Mouse (Mus musculus) right cerebral cortex, adult 18-20 months (tissue): ENCODE data around the gene Cbx4.
"Not testable (repeated sequence)": the region's sequence is repeated elsewhere in the genome, so short reads cannot be mapped to it uniquely, and the experiment has no call there.

ENCODE experiments used
- DNase-seq: peaks from one replicate; pipeline ENCODE4 v3.0.0; 2022; ENCODE audit warnings: mixed read lengths

Gene Cbx4

GRCm38 (mm10) chr11:119109415-119110071, 23.5 kb upstream of the Cbx4 start:
- DNase-seq, result no peak

GRCm38 (mm10) chr11:119108573-119109263, 22.7 kb upstream of the Cbx4 start:
- no peak for DNase-seq

- DNase-seq, result no peak
These were observed 20.3 kb upstream of the Cbx4 start for GRCm38 (mm10) chr11:119106289-119106688.

DNA sequence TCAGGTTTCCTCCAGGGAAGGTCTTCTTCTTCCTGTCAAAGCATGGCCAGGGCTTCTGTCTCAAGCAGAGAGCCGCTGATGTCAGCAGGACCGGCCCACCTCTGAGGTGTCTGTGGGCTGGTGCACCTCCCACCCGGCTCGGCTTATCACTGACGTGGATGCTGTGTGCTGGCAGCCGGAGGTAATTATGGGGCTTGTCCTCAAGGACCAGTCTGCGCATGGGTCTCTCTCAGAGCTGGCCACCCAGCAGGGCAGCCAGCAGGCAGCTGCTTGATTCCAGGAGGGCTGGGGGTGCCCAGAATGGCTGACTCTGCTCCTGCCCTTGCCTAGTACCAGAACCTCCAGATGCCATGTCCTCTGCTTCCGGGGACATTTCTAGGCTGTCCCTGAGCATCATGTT, 19.7 kb upstream of the Cbx4 start:
- DNase-seq, result no peak

DNA sequence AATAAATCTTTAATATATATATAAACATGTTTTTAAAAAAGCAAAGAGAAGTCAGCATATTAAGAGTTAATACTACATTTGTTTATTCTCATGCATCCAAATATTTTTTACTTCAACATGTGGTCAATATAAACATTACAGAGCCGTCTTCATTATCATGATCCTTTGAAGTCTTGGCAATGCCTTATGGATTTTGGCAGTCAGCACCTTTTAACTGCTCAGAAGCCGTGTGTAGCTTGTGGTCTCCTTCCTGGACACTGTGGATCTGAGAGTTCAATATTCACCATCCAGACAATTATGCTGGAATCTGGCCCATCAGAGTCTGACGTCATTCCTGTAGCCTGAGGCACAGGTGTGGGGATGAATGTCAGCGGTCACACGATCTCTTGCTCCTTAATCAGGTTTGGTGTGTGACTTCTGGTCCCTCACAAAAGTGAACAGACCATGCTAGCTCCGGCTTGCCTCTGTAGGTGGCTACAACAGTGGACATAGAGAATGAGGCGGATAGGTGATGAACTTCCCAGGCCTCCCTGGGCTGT, 19.1 kb upstream of the Cbx4 start:
- no peak for DNase-seq

DNA sequence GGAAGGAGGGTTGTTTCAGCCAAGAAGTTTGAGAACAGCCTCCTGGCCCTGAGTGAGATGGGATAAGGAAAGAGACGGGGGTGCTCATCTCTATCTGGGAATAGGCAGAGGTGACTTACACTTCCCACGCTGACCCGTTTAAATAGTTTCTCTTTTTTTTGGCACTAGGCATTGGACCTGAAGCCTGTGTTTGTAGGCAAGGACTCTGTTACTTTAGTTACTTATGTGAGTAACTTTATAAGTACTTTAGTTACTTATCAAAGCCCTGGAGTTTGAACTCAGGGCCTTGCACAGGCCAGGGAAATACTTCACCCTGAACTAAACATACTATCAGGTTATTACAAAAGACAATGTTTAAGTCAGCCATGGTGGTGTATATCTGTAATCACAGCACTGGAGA, 18.0 kb upstream of the Cbx4 start:
- DNase-seq, result no peak

GRCm38 (mm10) chr11:119100355-119100754, 14.3 kb upstream of the Cbx4 start:
- DNase-seq, result not testable (repeated sequence)

GRCm38 (mm10) chr11:119098202-119098601, 12.2 kb upstream of the Cbx4 start:
- DNase-seq, result no peak

- no peak for DNase-seq
These were observed 9.4 kb upstream of the Cbx4 start for GRCm38 (mm10) chr11:119095441-119095840.

DNA sequence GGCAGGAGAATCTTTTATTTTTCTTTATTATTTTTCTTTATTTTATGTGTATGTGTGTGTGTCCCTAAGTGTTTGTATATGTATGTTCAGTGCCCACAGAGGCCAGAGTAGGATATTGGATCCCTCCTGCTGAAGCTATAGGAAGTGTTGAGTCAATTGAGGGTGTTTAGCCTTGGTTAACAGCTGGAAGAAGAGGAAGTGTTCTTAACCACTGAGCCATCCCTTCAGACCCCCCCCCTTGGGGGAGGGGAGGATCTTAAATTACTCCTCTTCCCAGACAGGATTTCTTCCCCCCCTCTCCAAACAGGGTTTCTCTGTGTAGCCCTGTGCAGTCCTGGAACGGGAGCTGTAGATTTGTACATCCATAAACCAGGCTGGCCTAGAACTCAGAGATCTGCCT, 7.3 kb upstream of the Cbx4 start:
- no peak for DNase-seq

- DNase-seq, result no peak
These were observed 6.3 kb upstream of the Cbx4 start for GRCm38 (mm10) chr11:119092286-119092685.

GRCm38 (mm10) chr11:119091598-119091991, 5.6 kb upstream of the Cbx4 start:
- DNase-seq, result peak; percentile 12

GRCm38 (mm10) chr11:119090961-119091597, 5.1 kb upstream of the Cbx4 start:
- peak; percentile 35 for DNase-seq

GRCm38 (mm10) chr11:119090076-119090960, 4.3 kb upstream of the Cbx4 start:
- DNase-seq, result no peak

DNA sequence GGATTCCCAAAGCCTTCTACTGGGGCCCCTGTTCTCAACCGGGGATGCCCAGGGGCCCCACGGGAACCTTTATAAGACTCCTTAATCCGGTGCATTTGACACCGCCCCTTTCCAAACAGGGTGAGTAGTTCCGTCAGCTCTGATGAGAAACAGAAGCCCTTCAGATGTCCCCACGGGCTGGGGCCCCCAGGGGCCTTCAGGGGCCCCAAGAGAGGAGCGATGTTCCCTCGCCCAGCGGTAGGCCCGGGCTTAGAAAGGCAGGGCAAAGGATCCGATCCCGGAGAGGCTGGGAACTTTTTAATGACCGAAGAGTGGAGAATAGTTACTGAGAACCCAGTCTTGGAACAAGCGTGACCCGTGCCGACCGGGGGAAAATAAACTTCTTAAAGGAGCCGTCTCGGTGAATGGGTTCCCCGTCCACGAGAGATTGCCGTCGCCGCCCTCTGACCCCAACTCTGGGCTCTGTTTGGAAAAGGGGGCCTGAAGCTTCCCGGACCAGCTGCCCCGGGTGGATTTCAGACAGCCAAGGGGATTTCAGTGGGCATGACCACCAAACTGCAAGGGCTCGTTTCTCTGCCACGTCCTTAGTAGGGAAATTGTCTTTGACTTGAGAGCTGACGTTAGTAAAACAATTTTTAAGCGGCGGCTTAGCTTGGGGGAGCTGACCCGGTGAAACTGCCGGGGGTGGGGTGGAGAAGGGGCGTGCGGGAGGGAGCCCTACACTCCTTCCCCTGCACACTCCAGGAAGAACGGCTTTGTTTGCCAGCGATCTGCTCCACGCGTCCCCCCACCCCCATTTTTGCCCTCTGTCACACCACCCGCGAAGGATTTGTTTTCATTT, 3.4 kb upstream of the Cbx4 start:
- no peak for DNase-seq

DNA sequence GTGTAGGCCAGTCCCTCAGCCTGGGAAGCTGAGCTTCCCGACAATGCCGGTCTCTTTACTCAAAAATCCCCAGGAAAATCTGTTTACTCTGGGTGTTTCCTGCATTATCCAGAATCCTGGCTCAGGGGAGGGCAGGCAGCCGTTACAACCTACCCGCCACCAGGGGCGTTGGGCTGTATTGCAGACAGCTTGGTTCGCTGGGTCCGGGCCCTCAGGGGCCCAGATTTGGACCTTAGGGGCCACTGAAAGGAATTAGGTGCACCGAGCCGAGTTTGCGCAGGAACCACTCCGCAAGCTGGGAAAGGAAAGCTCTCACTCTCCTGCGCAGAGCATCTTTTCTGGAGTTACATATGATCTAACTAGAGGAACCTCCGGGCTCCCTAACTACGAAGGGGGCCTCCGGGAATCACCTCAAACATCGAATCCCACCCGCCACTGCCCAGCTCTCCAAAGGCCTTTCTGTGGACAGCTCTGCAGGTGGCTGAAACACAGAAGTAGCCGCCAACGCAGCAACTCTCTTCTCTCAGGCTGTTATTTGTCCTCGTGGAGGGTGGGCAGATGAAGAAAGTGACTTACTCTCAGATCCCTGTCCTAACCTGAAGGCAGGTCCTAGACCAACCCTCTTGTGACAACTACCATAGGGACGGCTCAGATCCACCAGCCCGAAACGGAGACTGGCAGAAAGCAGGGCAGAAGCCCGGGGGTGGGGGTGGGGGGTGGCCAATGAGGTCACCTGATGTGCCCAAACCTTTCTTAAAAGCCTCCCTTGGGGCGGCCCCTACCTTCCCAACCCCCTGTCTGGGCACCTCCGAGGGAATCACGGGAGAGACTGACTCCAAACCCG, 2.6 kb upstream of the Cbx4 start:
- DNase-seq, result no peak

DNA sequence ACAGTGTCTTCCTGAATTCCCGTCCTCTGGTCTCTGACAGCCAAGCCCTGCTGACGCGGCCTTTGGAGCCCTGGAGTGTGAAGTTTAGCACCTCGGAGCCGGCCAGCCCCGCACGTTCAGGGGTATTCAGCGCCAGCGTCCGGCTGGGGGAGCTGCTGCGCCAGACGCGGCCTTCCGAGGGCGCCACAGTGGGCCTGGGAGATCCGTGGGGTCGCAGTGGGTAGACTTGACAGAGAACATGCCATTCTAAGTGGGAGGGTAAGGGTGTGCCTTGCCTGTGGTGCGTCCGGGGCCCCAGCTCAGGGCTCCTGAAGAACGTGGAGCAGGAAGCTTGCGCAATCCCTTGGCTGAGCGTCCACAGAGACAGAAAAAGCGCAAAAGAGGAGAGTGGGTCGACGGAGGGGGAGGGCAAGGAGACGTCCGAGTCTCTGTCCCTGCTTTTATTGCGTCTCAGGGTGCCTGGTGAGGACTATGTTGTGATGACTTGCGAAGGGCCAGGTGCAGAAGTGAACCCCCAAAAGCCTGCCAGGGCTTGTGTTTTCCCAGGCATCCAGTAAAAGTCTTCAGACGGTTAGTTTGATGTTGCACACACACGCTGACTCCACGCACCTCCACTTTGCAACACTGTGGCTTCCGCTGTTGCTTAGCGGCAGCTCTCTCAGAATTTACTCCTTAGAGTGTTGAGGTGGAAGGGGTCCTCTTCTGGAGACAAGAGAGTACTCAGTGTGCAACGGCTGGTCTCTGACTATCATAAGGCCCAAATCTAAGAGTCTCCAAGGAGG, 1.5 kb upstream of the Cbx4 start:
- no peak for DNase-seq

DNA sequence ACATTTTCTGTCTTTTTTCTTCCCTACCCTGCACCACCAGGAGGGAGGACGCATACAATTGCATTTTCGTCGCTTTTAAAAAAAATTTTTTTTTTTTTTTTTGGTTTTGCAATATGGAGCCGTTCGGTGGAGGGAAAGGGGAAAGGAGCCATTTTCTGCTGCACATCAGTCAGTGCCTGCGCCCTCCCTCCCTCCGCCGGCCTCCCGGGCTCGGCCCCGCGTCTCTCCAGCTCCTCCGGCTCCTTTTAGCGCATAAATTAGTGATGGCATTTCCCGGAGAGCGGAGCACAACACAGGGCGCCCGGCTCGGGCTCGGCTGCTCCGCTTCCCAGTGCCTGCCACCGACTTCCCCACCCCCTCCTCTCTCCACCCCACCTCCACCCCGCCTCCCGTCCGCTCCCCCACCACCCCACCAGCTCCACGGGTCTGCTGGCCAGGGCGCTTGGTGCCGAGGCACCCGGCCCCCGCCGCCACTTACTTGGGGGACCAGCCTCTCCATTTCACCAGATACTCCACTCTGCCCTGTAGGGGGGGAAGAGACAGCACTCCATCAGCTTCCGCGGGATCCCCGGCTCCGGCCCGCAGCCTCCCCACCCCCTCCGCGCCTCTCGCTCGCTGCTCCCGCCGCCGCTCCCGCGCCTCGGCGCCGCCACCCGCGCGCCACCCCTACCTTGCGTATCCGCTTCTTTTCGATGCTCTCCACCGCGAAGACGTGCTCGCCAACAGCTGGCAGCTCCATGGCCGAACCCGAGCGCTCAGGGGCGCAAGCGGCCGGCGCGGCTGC, 550 bp downstream of the Cbx4 start:
- peak; percentile 84 for DNase-seq
